Mouse (Mus musculus) CH12.LX (cell line): Measurements from ENCODE around the gene 2010300C02Rik. TPM values are rescaled to one million over a fixed set of nuclear protein-coding genes. Genes with fewer than 3 reads are reported as not detected.

Experiments
- DNase-seq: peaks from one replicate; pipeline ENCODE4 v3.0.0-alpha.2; 2013; ENCODE audit errors: extremely low read depth
- H3K27ac ChIP-seq: 2 replicates; pipeline ENCODE4 v1.5.1; 2012; ENCODE audit warnings: low read depth, mild to moderate bottlenecking, control low read depth, moderate library complexity; ENCODE audit not compliant: insufficient read depth
- H3K27me3 ChIP-seq: replicated peaks from 2 replicates; pipeline ENCODE3; 2012; ENCODE audit warnings: inconsistent platforms
- H3K36me3 ChIP-seq, 2 experiments: replicated peaks in 1 of 2; 2 replicates each; pipeline versions ENCODE3 to v1.6.1; 2012; ENCODE audit warnings: inconsistent platforms in 1 of 2, low read length in 1 of 2, mild to moderate bottlenecking in 1 of 2, mixed read lengths in 1 of 2, moderate library complexity in 1 of 2; ENCODE audit not compliant: control insufficient read depth in 1 of 2, insufficient read depth in 1 of 2
- H3K4me1 ChIP-seq, 2 experiments: 2 replicates each; pipeline ENCODE4 v1.6.1; 2012; ENCODE audit warnings: inconsistent platforms in 1 of 2, moderate library complexity in 1 of 2; ENCODE audit not compliant: insufficient read depth in 2 of 2, control insufficient read depth in 1 of 2
- H3K4me2 ChIP-seq: 2 replicates; pipeline ENCODE4 v1.6.1; 2012; ENCODE audit warnings: low read depth, mild to moderate bottlenecking, control low read depth; ENCODE audit not compliant: poor library complexity, insufficient read depth, severe bottlenecking
- H3K4me3 ChIP-seq, 3 experiments: fragments of 150-350 bp in 1 of 3; sonication (generic) in 1 of 3; replicated peaks in 1 of 3; 2 replicates each; pipeline versions ENCODE3 to v1.5.1; 2011 to 2012; ENCODE audit warnings: low read depth in 2 of 3, low read length in 2 of 3, mild to moderate bottlenecking in 2 of 3, moderate library complexity in 2 of 3, control low read depth in 1 of 3, improper control_type of control experiment in 1 of 3, inconsistent platforms in 1 of 3, mixed read lengths in 1 of 3; ENCODE audit not compliant: poor library complexity in 1 of 3
- H3K79me2 ChIP-seq: replicated peaks from 2 replicates; pipeline ENCODE4 v1.6.1; 2012; ENCODE audit warnings: mild to moderate bottlenecking, moderate library complexity; ENCODE audit not compliant: control insufficient read depth, poor library complexity, insufficient read depth, severe bottlenecking; ENCODE audit errors: extremely low read depth
- H3K9ac ChIP-seq: 2 replicates; pipeline ENCODE4 v1.6.1; 2012; ENCODE audit warnings: low read depth, mild to moderate bottlenecking, control low read depth, moderate library complexity; ENCODE audit not compliant: insufficient read depth
- H3K9me3 ChIP-seq: replicated peaks from 2 replicates; pipeline ENCODE3; 2012; ENCODE audit warnings: low read length, inconsistent platforms, mixed read lengths
- BHLHE40 ChIP-seq: IDR thresholded peaks from 2 replicates; pipeline ENCODE4 v1.6.1; 2011; ENCODE audit warnings: mild to moderate bottlenecking, low read depth, low read length, improper control_type of control experiment
- CHD1 ChIP-seq: IDR thresholded peaks from 2 replicates; pipeline ENCODE4 v1.6.1; 2012; ENCODE audit warnings: low read depth, low read length, improper control_type of control experiment, inconsistent platforms
- ELF1 ChIP-seq: IDR thresholded peaks from 2 replicates; pipeline ENCODE4 v1.6.1; 2014; ENCODE audit warnings: low read depth, mild to moderate bottlenecking, inconsistent platforms, low read length, improper control_type of control experiment
- EP300 ChIP-seq: IDR thresholded peaks from 2 replicates; pipeline ENCODE4 v1.6.1; 2011; ENCODE audit warnings: low read length, improper control_type of control experiment
- GABPA ChIP-seq: IDR thresholded peaks from 2 replicates; pipeline ENCODE4 v1.6.1; 2012; ENCODE audit warnings: low read depth, low read length, improper control_type of control experiment, inconsistent platforms; ENCODE audit not compliant: insufficient replicate concordance
- HCFC1 ChIP-seq: IDR thresholded peaks from 2 replicates; pipeline ENCODE4 v1.6.1; 2012; ENCODE audit warnings: low read depth, mild to moderate bottlenecking, inconsistent platforms, low read length, improper control_type of control experiment
- JUN ChIP-seq: IDR thresholded peaks from 2 replicates; pipeline ENCODE4 v1.6.1; 2011; ENCODE audit warnings: low read depth, mild to moderate bottlenecking, low read length, improper control_type of control experiment, moderate library complexity; ENCODE audit not compliant: insufficient read depth
- MAFK ChIP-seq: IDR thresholded peaks from 2 replicates; pipeline ENCODE4 v1.6.1; 2011; ENCODE audit warnings: low read length, improper control_type of control experiment; ENCODE audit not compliant: insufficient replicate concordance
- MAX ChIP-seq: IDR thresholded peaks from 2 replicates; pipeline ENCODE4 v1.6.1; 2011; ENCODE audit warnings: low read length, improper control_type of control experiment
- MAZ ChIP-seq: IDR thresholded peaks from 2 replicates; pipeline ENCODE4 v1.6.1; 2012; ENCODE audit warnings: low read depth, mild to moderate bottlenecking, inconsistent platforms, low read length, improper control_type of control experiment, moderate library complexity
- NELFE ChIP-seq: IDR thresholded peaks from 2 replicates; pipeline ENCODE4 v1.6.1; 2011; ENCODE audit warnings: low read depth, low read length, improper control_type of control experiment
- NRF1 ChIP-seq: IDR thresholded peaks from 2 replicates; pipeline ENCODE4 v1.6.1; 2014; ENCODE audit warnings: low read depth, mild to moderate bottlenecking, inconsistent platforms, low read length, improper control_type of control experiment, moderate library complexity
- POLR2AphosphoS2 ChIP-seq: IDR thresholded peaks from 2 replicates; pipeline ENCODE4 v1.6.1; 2011; ENCODE audit warnings: low read depth, low read length, improper control_type of control experiment
- SIN3A ChIP-seq: IDR thresholded peaks from 2 replicates; pipeline ENCODE4 v1.6.1; 2012; ENCODE audit warnings: low read length, improper control_type of control experiment, inconsistent platforms
- USF2 ChIP-seq: conservative IDR thresholded peaks from 2 replicates; pipeline ENCODE4 v1.6.1; 2011; ENCODE audit warnings: low read depth, low read length, improper control_type of control experiment
- dilution Hi-C: fragments of 300-500 bp; cut with MboI; formaldehyde crosslinking; loops from 2 replicates; pipeline ENCODE4 v1.14.3; 2020; ENCODE audit warnings: low sequenced_read_pairs; ENCODE audit not compliant: extremely low pct_unique_long_range_greater_than_20kb, extremely low pct_ligation_motif_present
- in situ Hi-C: fragments of 300-500 bp; cut with MboI; formaldehyde crosslinking; loops from 3 replicates; pipeline ENCODE4 v1.14.3; 2019; ENCODE audit warnings: low sequenced_read_pairs, low pct_ligation_motif_present, low pct_unique_long_range_greater_than_20kb, mixed read lengths
- polyA plus RNA-seq: library from polyadenylated mRNA; unstranded; fragments of >175 nt; gene quantifications from 2 replicates; pipeline ENCODE4 v1.2.1, GENCODE M21; 2012; ENCODE audit warnings: low read depth; ENCODE audit not compliant: insufficient read length
- total RNA-seq, 2 experiments: library from RNA; depleted of rRNA; stranded (reverse); fragments of 300-350 nt in 1 of 2; fragments of >200 nt in 1 of 2; gene quantifications; 2 replicates each; pipeline ENCODE4 v1.2.3; 2012 to 2014

The 2010300C02Rik gene
- total and polyA plus RNA-seq, 3 experiments = 0.08 to 0.25 (median 0.09) TPM

DNA sequence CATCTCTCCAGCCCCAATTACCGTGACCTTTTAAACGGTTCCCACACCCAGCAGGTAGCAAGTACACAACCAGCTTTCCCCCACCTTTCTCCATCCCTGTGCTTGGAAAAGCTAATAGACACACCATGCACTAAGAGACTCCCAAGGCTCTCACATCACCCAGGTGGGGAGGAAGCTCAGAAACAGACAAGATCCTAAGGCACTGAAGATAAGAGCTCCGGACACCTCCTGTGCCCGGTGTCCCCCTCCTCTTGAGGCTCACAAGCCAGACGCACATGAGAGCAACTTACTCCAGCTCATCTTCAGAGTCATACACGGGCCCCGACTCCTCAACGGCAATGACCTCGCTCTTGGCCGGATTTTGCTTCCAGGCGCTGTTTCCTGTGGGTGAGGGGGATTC lies 82.3 kb downstream of the 2010300C02Rik start:
- H3K36me3 ChIP-seq = no peaks in the 10 kb centered on the region
- dilution Hi-C loops = no loop called here
- peaks cover 3 to 30% of the 10 kb centered on the region in 2 experiments for H3K4me1 ChIP-seq
- no peak for TF ChIP-seq BHLHE40
- TF ChIP-seq SIN3A = no peak
- TF ChIP-seq JUN = no peak
- TF ChIP-seq CHD1 = no peak
- TF ChIP-seq HCFC1 = no peak
- no peak for TF ChIP-seq USF2
- TF ChIP-seq MAFK = no peak
- no peak for TF ChIP-seq MAX
- no peak for TF ChIP-seq NRF1
- no peak for TF ChIP-seq ELF1
- no peak for TF ChIP-seq GABPA
- no peak for TF ChIP-seq MAZ
- no peak for TF ChIP-seq NELFE
- TF ChIP-seq POLR2AphosphoS2 = no peak
- TF ChIP-seq EP300 = no peak
- no peaks in the 10 kb centered on the region for H3K9me3 ChIP-seq
- in situ Hi-C loops = loop anchor here (25.0 kb wide), 1 partner anchor 850 kb away; no protein-coding TSS in a partner anchor
- H3K27ac ChIP-seq = no peak overlapping the region
- no peak overlapping the region for H3K9ac ChIP-seq
- no peak overlapping the region for H3K4me2 ChIP-seq
- no peaks in the 10 kb centered on the region for H3K79me2 ChIP-seq
- no peak overlapping the region for H3K4me3 ChIP-seq
- no peaks in the 10 kb centered on the region for H3K27me3 ChIP-seq
- DNase-seq = no peak

DNA sequence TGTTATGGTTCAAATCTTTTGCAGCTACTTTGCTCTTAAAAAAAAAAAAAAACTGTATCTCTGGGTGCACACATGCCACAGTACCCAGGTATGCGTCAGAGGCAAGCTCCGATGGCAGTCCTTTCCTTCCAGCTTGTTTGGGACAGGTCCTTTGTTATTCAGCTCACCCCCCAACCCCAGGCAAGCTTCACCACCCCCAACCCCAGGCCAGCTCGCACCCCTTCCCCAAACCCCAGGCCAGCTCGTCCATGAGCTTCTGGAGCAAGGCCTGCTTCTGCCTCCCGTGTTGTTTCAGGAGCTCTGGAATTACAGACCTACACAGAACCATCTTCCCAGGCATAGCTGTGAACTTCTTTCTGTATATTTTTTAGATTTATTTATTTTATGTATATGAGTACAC lies 83.1 kb downstream of the 2010300C02Rik start:
- Histone ChIP-seq H3K4me1 (peaks cover 3 to 31% of the 10 kb centered on the region in 2 experiments), H3K27ac (no peak overlapping the region), H3K36me3 (no peaks in the 10 kb centered on the region), H3K4me2 (no peak overlapping the region), H3K9me3 (no peaks in the 10 kb centered on the region), H3K9ac (no peak overlapping the region), H3K79me2 (no peaks in the 10 kb centered on the region)
- dilution Hi-C loops = no loop called here
- TF ChIP-seq MAX (no peak), CHD1 (no peak)
- TF ChIP-seq, all 38 proteins: peak for 0
- no peak for DNase-seq
- Histone ChIP-seq H3K27me3 (no peaks in the 10 kb centered on the region), H3K4me3 (no peak overlapping the region)
- in situ Hi-C loops = loop anchor here (25.0 kb wide), 1 partner anchor 850 kb away; no protein-coding TSS in a partner anchor
